Mouse (Mus musculus): Measurements from ENCODE around the gene Aph1a. TPM values are rescaled to one million over a fixed set of nuclear protein-coding genes. Genes with fewer than 3 reads are reported as not detected.

Aph1a gene
- total RNA-seq, 2 experiments from 2014 or later = 91.3 to 95.8 TPM

- no peak for DNase-seq (ENCODE audit: low spot score in 2 of 2)
Observed at GRCm38 (mm10) chr3:95944742-95945141, 51.0 kb downstream of the Aph1a start.

GRCm38 (mm10) chr3:95945731-95946240 is 52.0 kb downstream of the Aph1a start:
- no peak for DNase-seq (ENCODE audit: low spot score in 2 of 2)

Other genes with a start within 250 kb of the Aph1a start
- 100 to 1,000 TPM in 1 of 2 experiments, 10 to 100 TPM in 1; 90.6 to 107 TPM for gene Mcl1, start 235.2 kb upstream of the Aph1a start, total RNA-seq (2021)
- gene Adamtsl4, start 206.1 kb upstream of the Aph1a start, total RNA-seq (2021) = 10 to 100 TPM; 28.2 to 36.2 TPM
- 10 to 100 TPM; 32.4 to 35.5 TPM for gene Ecm1, start 154.4 kb upstream of the Aph1a start, total RNA-seq (2021)
- 10 to 100 TPM; 22.4 to 23.9 TPM for gene Tars2, start 133.8 kb upstream of the Aph1a start, total RNA-seq (2021)
- gene Rprd2, start 75.1 kb upstream of the Aph1a start, total RNA-seq (2021) = 10 to 100 TPM; 49.1 to 51.4 TPM
- 10 to 100 TPM; 24.2 to 31.2 TPM for gene Prpf3, start 38.1 kb upstream of the Aph1a start, total RNA-seq (2021)
- 100 to 1,000 TPM; 197 to 219 TPM for gene Mrps21, start 22.4 kb upstream of the Aph1a start, total RNA-seq (2021)
- gene Ciart, start 11.7 kb upstream of the Aph1a start, total RNA-seq (2021) = 1 to 10 TPM; 1.0 to 1.6 TPM
- gene BC028528, start 2.0 kb upstream of the Aph1a start, total RNA-seq (2021) = 10 to 100 TPM; 14.4 to 26.0 TPM
- 10 to 100 TPM; 27.0 to 27.2 TPM for gene Car14, start 10.7 kb downstream of the Aph1a start, total RNA-seq (2021)
- 100 to 1,000 TPM; 125 to 126 TPM for gene Anp32e, start 35.3 kb downstream of the Aph1a start, total RNA-seq (2021)
- 10 to 100 TPM; 94.2 to 97.4 TPM for gene Plekho1, start 102.0 kb downstream of the Aph1a start, total RNA-seq (2021)
- gene Vps45, start 164.5 kb downstream of the Aph1a start, total RNA-seq (2021) = 10 to 100 TPM; 24.5 to 32.6 TPM
- 10 to 100 TPM; 61.0 to 65.7 TPM for gene Otud7b, start 210.6 kb downstream of the Aph1a start, total RNA-seq (2021)

Data from gastrocnemius, postnatal 4 days (tissue).